Mouse (Mus musculus): ENCODE measurements around the gene Ripk1. TPM values are rescaled to one million over a fixed set of nuclear protein-coding genes. Genes with fewer than 3 reads are reported as not detected.
A peak's percentile ranks its signal among the peaks of the same experiment; 100 is the strongest.

The Ripk1 gene
- 1 to 10 TPM; 6.2 to 8.1 TPM for total RNA-seq (2021)
- long read RNA-seq, experiment 1, partial matches to known transcripts: 0 of 4 reads
- long read RNA-seq, experiment 1, other reads (novel, unspliced or antisense): 1 of 4 reads
- long read RNA-seq, experiment 2, transcript Ripk1-201 (11 exons, 3,266 nt): major isoform, 5 of 6 reads
- long read RNA-seq, experiment 2, partial matches to known transcripts: 0 of 6 reads
- long read RNA-seq, experiment 2, other reads (novel, unspliced or antisense): 1 of 6 reads

DNA sequence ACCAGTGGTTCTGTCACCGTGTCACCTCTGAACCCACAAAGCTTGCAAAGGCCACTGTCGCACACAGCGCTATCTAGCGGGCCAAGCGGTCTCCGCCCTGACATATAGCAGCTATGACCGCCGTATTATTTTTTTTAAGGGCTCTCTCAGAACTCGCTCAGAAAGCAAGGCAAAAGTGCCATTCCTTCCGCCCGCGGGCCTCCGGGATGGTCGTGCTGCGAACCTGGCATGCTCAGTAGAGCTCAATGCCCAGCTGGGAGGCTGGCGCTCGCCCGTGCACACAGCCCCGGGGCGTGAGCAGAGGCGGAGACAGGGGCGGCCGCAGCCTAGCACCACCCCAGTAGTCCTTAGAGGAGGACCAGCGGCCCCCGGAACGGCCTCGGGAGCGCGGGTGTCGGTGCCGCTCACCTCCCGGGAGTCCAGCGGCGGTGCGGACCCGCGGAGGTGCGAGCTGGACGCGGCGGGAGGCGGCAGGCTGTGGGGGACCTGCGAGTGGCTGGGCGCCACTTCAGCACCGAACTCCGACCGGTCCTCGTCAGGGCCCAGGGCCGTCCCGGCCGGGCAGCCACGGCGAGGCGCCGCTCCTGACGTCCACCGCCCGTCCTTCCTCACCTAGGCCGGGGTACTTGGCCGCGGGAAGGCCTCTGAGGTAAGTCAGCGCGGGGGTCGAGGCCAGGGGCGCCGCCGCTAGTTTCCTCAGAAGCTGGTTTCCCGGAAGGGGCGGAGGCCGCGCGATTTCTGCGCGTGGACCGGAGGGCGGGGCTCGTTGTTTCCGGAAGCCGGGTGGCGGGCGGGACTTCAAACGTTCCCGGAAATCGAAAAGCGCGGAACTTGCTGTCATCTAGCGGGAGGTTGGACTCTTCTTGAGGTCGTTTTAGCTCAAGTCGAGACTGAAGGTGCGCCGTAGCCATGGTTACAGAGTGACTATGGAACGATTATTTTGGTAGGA, at the start of gene Ripk1, which contains the start of gene Serpinb6a:
Gene Ripk1 (plus strand): TSS at position 306 of the 949 bp plus-strand sequence.
Gene Serpinb6a (minus strand): TSS at position 737 of the 949 bp plus-strand sequence.
- intact Hi-C loops (cut with DNase I): no loop called here
- peak; percentile 89 for DNase-seq (ENCODE audit: low spot score in 2 of 2)

DNA sequence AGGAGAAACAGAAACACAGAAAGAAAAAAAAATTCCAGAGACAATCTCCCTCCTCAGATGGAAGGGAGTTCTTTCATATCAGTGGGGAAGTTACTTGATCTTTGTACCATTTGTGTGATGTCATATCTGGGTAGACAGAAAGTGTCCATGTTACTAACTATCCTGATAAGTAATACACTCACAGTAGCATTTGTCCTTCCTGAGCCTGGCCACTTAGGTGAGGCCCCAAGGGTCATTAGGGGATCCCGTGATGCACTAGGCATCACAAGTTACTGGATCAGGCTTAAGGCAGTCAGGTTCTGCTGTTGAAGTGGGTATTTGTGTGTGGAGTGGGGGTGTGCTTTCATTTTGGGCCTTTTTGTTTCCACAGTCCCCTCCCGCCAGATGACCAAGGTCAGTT, 49.2 kb upstream of the Ripk1 start:
- intact Hi-C loops (cut with DNase I): no loop called here
- DNase-seq (ENCODE audit: low spot score in 2 of 2): no peak

DNA sequence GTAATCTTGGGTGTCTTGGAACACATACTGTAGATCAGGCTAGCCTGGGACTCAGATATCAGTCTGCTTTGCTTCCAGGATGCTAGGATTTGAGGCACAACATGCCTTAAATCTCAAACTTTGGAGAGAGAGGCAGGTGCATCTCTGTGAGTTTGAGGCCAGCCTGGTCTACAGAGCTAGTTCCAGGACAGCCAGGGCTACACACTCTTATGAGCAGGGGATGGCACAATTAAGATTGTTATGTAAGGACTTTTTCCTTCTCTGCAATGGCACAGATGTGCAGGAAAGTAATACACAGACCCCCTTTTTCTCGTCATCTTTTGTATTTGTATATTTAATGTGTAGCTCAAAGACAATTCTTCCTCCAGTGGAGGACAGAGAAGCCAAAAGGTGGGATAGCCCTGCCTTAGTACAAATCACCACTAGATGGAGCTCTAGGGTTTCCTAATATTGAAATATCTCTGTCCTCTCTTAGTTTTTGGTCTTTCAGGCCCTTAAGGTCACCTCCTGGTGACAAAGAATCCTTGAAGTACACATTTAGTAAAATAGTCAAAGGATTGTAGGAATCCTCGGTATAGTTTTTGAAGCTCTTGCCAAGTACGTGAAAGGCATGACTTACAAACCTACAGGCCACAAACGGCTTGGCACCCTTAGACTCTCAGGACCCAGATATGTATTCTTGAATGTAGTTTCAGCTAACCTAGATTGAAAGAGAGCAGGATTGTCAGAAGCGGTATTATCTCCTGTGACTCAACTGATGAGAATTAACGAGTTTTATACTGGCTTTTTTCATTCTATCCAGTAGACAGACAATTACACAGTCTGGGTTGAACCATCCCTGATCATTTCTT, 45.4 kb upstream of the Ripk1 start:
- intact Hi-C loops (cut with DNase I): loop anchor here (2.0 kb wide), 1 partner anchor 40 kb away; no protein-coding TSS in a partner anchor
- DNase-seq (ENCODE audit: low spot score in 2 of 2): peak; percentile 37 to 45

DNA sequence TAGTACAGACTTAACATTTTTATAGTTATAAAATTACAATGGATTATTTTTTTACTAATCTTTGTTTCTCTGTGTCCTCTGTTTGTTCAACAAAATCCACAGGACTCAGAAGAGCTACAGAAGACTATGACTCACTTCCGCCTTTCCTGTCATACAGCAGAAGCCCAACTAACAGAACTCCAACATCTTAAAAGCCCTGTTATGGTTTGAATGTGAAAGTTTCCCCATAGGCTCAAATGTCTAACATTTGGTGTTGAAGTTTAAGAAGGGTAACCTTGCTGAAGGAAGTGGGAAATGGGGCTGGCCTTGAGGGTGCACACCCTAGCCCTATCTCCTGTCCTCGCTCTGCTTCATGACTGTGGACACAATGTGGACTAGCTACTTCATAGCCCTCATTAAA, 42.4 kb upstream of the Ripk1 start:
- no peak for DNase-seq (ENCODE audit: low spot score in 2 of 2)
- intact Hi-C loops (cut with DNase I): no loop called here

DNA sequence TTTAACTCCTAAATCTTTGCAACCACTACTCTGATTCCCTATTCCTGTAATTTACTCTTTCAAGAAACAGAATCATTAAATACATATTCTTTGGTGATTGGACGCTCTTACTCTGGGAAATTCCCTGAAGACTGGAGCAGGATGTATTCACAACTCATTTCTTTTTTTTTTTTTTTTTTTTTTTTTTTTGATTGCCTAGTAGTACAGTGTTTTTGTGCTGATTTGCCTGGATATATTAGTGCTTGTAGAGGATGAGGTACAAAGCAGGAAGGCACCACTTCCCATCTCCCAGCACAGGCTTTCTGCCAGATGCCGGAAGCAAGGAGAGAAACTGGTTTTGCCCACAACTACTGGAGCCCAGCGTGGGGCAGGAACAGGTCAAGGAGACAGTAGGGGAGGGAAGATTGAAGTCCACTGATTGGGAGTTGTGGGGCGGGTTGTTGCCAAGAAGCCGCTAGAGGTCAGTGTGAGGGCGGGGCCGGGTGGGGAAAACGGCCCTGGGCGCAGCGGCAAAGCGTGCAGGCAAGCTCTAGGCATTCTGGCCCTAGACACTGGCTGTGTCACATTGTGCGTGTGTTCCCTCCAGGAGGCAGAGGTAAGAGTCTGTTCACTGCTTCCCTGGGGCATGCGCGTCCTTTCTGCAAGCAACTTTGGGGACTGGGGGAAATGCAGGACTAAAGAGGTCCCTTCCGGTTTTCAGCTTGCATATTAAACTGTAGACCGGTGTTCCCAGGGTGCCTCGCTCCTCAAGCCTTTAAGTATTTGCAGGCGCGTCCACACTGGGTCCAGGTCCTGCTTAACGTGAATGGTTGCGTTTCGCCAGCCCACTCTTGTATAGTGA, 37.7 kb upstream of the Ripk1 start, which contains the start of gene Nqo2:
Gene Nqo2 (plus strand): TSS at position 482 of the 841 bp plus-strand sequence.
- intact Hi-C loops (cut with DNase I): no loop called here
- DNase-seq (ENCODE audit: low spot score in 2 of 2): peak; percentile 49 to 67

DNA sequence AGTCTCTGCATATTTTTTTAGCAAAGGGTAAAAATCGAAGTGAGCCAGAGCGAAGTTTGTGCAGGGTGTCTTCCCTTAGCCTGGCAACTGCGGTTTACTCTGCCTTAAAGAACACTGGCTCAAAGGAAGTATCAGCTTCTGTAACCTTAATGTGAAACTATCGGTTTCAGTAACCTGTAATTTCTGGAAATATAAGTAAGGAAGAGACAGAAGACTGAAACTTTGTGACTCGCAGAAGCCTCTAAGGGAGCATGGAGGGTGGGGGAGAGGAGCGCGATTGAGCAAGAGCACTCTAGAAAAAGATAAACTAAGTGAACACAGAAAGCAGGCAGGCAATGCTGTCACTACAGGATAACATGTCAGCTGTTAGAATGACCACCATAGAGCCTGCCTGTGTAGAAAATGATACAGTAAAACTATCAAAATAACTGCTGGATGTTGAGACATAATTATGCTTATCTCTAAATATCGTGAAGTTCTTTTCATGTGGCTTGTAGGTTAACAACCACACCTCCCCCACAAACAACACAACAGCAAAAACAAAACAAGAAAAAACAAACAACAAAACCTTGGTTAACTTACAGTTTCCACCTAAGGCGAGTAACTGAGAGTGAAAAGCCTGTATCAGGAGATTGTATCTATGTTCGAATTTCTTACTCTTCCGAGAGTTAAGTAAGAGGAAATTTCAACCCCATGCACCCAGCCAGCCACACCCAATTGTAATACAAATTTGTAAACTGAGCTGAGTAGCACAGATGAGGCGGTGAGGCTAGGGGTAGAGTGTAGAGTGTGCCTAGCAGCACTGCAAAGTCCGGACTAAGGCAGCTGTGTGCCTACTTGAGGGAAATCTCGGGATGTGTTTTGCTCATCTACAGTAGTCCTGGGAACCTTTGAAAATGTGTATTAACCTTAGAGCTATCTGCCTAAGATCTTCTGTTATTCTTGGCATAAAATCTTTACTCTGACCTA, 36.8 kb upstream of the Ripk1 start:
- no peak for DNase-seq (ENCODE audit: low spot score in 2 of 2)
- intact Hi-C loops (cut with DNase I): no loop called here

DNA sequence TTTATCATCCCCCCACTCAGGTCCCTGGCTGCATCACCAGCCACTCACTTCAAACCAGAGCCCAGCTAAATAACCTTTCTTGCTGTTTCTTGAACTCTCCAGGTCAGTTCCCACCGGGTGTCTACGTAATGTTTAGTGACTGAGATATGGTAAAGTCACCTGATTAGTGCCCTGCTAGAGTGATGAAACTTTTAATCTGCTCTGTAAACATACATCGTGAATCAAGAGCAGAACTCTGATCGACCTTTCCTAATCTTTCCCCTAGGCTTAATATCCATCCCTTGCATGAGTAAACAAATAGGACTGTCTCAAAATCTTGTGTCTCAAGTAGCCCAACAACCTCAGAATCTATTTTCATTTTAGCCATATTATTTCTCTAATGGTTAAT, 36.1 kb upstream of the Ripk1 start:
- intact Hi-C loops (cut with DNase I): no loop called here
- no peak for DNase-seq (ENCODE audit: low spot score in 2 of 2)

DNA sequence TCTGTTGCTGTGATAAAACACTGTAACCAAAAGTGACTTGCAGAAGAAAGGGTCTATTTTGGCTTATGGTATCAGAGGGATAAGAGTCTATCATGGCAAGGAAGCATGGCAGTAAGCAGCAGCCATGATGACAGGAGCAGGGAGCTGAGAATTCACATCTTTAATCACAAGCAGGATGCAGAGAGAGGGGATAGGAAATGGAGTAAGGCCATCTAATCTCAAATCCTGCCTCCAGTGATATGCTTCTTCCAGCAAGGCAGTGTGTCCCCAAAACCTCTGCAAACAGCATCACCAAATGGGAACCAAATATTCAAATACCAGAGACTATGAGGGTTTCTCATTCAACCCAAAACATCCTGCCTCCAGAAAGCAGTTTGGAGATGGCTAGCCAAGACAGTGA, 35.6 kb upstream of the Ripk1 start:
- intact Hi-C loops (cut with DNase I): no loop called here
- no peak for DNase-seq (ENCODE audit: low spot score in 2 of 2)

DNA sequence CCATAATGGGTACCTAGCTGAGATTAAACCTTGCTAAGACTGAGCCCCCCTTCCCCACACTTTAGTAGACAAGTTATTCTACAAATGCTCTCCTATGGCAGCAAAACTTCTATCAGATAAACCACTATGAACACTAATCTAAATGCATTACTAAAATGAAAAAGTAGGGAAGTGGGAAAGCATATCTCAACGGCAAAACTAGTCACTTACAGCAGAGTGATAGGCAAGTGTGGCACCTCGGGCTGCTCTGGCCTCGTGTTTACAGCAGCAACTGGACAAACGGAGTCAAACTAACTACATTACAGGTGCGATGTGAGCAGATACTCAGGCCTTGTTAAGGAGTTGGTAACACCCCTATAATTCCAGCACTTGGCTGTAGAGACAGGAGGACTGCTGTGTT, 12.5 kb upstream of the Ripk1 start:
- no peak for DNase-seq (ENCODE audit: low spot score in 2 of 2)
- intact Hi-C loops (cut with DNase I): no loop called here

DNA sequence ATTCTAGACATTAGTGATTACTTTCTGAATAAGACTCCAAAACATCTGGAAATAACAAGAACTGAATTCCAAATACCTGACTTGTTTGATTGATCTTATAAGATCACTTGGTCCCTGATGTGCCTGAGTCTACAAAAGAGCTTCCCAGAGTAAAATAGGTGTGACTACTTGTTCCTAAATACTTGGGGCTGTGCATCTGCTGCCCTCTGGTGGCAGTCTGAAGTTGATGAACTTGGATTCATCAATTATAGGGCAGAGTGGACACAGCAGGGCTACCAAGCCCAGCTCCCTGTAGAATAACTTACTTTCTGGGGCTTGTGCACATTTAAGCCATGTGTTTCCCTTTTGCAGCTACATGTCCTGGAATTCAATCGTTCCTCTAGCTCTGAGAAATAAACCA, 7.0 kb upstream of the Ripk1 start:
- peak; percentile 53 to 79 for DNase-seq (ENCODE audit: low spot score in 2 of 2)
- intact Hi-C loops (cut with DNase I): no loop called here

DNA sequence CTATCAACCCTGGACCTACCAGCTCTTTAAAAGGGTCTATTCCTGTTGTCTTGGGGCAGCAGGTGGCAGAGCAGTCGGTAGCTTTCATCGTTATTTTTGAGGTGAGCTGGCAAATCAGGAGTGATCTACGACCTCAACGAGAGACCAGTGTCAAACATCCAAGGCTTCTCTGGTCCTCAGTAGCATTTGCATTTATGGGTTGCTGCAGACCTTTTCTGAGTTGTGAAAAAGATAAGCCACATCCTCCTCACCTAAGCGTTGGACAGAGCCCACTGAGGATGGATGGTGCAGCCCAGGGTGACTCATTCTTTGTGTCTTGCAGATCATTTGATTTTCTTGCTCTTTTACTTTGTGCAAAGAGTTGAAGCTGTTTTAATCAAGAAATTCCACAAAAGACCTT, 895 bp downstream of the Ripk1 start:
- peak in 1 of 2 experiments; percentile 18 for DNase-seq (ENCODE audit: low spot score in 2 of 2)
- intact Hi-C loops (cut with DNase I): no loop called here

DNA sequence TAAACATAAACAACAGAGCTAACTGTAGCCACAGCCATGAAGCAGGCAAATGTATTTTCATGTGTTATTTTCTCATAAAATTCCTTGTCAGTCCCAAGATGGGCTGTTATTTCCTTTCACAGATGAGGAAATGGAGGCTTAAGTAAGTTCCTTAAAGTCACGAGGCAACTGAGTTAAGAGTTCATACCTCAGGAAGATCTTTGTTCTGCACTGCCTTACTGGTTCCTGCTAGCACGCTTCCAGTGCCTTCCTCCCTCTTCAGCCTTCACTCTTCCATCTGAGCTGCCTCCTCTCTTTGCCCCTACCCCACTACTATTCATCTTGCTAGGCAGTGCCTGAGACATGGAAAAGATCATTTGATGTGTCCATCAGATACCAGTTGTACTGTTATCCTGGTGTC, 5.1 kb downstream of the Ripk1 start:
- intact Hi-C loops (cut with DNase I): no loop called here

DNA sequence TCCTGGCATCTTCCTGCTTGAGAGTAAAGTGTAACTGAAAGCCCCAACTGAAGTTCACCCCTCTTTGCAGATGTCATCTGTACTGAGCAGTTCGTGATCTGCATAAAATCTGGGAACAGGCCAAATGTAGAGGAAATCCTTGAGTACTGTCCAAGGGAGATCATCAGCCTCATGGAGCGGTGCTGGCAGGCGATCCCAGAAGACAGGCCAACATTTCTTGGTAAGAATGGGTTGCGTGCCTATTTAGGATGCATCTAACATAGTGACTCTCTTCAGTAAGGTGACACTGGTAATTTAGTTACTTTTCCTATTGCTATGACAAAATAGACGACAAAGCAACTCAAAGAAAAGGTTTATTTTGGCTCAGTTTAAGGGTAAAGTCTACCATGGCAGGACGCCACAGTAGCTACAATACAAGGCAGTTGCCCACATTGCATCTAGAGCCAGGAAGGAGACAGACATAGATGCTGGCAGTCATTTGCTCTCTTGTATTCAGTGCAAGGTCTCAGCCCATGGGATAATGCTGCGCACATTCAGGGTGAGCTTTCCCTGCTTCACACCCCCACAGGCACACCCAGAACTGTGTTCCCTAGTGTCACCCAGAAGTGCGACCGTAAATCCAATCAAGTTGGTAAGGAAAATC, 14.9 kb downstream of the Ripk1 start:
- DNase-seq (ENCODE audit: low spot score in 2 of 2): no peak
- intact Hi-C loops (cut with DNase I): no loop called here

More for the DNA sequence above, 5.1 kb downstream of the Ripk1 start:
- DNase-seq (ENCODE audit: low spot score in 2 of 2): no peak

DNA sequence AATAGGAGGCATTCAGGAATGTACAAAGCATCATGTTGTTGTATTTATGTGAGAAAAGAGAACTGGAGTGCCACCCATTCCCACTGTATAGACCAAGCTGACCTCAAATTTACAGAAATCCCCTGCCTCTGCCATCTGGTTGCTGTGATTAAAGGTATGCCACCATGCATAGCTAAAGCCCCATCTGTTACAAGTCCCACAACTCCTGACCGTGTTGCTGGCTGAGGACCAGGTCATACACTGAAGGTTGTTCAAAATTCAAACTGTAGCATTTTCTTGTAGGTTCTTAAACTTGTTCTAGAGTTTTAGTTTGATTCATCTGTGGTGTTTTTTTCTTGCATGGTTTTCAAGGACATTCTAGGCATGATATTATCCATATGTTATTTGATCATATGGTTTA, 16.4 kb downstream of the Ripk1 start:
- no peak for DNase-seq (ENCODE audit: low spot score in 2 of 2)
- intact Hi-C loops (cut with DNase I): no loop called here

DNA sequence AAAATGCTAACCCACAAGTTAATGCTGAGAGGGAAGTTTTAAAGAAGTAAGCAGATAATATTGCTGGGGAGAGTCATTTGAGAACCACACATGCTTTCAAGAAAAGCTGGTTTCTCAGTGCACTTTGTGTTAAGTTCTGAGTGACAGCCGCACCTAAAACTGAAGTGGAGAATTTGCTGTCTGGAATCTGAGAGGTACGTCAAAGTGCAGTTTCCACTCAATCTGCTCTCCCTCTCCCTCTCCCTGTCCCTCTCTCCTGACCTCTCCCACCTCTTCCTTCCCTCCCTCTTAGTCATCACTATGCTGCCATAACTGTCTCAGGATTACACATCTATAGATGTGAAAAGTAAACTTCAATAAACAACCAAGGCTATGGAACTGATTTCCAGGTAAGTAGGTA, 19.8 kb downstream of the Ripk1 start:
- no peak for DNase-seq (ENCODE audit: low spot score in 2 of 2)
- intact Hi-C loops (cut with DNase I): no loop called here

DNA sequence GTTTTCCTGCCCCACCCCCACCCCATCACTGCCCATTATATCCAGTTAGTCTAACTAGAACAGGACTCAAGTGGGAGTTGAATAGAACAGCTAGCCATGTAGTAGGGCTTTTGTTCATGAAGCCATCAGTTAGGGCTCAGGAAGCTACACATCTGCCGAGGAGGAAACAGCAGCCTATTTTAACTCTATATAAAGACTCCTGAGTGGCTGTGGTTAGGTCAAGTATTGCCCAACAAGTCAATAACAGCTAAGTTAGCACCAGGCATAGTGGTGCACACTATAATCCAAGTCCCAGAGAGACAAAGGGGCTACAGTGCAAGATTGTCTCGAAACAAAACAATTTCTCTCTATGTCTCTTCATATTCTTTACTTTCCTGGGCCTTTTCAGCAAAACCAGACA, 29.9 kb downstream of the Ripk1 start:
- DNase-seq (ENCODE audit: low spot score in 2 of 2): no peak
- intact Hi-C loops (cut with DNase I): no loop called here

DNA sequence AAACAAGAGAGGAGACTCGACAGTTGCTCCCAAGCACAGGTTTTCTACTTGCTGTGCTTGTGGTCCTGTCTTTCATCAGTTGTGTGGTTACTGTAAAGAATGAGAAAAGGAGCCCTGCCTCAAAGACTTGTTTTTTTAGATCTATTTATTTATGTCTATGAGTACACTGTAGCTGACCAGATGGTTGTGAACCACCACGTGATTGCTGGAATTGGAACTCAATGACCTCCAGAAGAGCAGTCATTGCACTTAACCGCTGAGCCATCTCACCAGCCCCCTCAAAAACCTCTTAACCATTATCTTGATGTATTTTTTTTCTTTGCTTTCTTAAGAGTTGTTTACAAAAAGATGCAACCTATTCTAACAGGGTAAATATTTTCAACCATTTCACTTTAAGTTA, 33.3 kb downstream of the Ripk1 start:
- intact Hi-C loops (cut with DNase I): no loop called here
- no peak for DNase-seq (ENCODE audit: low spot score in 2 of 2)
